Mouse (Mus musculus) limb, embryonic 15.5 days (tissue): ENCODE data around the gene Poll. TPM values are rescaled to one million over a fixed set of nuclear protein-coding genes. Genes with fewer than 3 reads are reported as not detected.
A peak's percentile ranks its signal among the peaks of the same experiment; 100 is the strongest.

ENCODE experiments used
- ATAC-seq: fragments of 200-750 bp; cut with Nextera tagmentation; 2 replicates; pipeline ENCODE4 v1.8.0; 2017; ENCODE audit warnings: low read depth, moderate TSS enrichment; ENCODE audit not compliant: insufficient number of reproducible peaks, low FRiP score, low TSS enrichment
- H3K27ac ChIP-seq: fragments of 300-500 bp; sonication (generic); 2 replicates; pipeline ENCODE4 v1.5.1; 2015; ENCODE audit warnings: moderate library complexity, mild to moderate bottlenecking, inconsistent platforms
- H3K27me3 ChIP-seq: fragments of 300-500 bp; sonication (generic); 2 replicates; pipeline ENCODE4 v1.6.1; 2015; ENCODE audit warnings: inconsistent platforms
- H3K36me3 ChIP-seq: fragments of 300-500 bp; sonication (generic); 2 replicates; pipeline ENCODE4 v1.6.1; 2015; ENCODE audit warnings: inconsistent platforms
- H3K4me1 ChIP-seq: fragments of 300-500 bp; sonication (generic); 2 replicates; pipeline ENCODE4 v1.6.1; 2015; ENCODE audit warnings: inconsistent platforms
- H3K4me2 ChIP-seq: fragments of 300-500 bp; sonication (generic); 2 replicates; pipeline ENCODE4 v1.6.1; 2015; ENCODE audit warnings: mild to moderate bottlenecking, inconsistent platforms
- H3K4me3 ChIP-seq: fragments of 300-500 bp; sonication (generic); 2 replicates; pipeline ENCODE4 v1.5.1; 2015; ENCODE audit warnings: mild to moderate bottlenecking, inconsistent platforms
- H3K9ac ChIP-seq: fragments of 300-500 bp; sonication (generic); 2 replicates; pipeline ENCODE4 v1.6.1; 2015; ENCODE audit warnings: inconsistent platforms
- H3K9me3 ChIP-seq: fragments of 300-500 bp; sonication (generic); 2 replicates; pipeline ENCODE4 v1.6.1; 2016; ENCODE audit warnings: inconsistent platforms
- WGBS: fragments of 180-500 bp; shearing (Covaris S2); methylation state at CpG from one replicate; pipeline ENCODE4 v1.1.7; 2015; 5-methylcytosine and 5-hydroxymethylcytosine counted together
- polyA plus RNA-seq: library from polyadenylated mRNA; unstranded; fragments of >200 nt; fragmentation: Nextera tagmentation; extraction: Ambion mirVana; gene quantifications from 2 replicates; pipeline ENCODE4 v1.2.1, GENCODE M21; 2015

Gene Poll
- 12.6 and 13.0 TPM in 2 replicates for polyA plus RNA-seq

GRCm38 (mm10) chr19:45560153-45560890 lies at the start of gene Poll, which contains the start of gene Gm17018:
Gene Poll, minus strand, starts transcription at chr19:45560531.
Gene Gm17018, plus strand, starts transcription at chr19:45560615.
- H3K4me1 ChIP-seq, result peaks cover 15% of the 10 kb centered on the region
- H3K4me2 ChIP-seq, result peak within 1 kb of the TSS; percentile 85
- H3K9ac ChIP-seq, result peak within 1 kb of the TSS; percentile 76
- H3K36me3 ChIP-seq, result 0 out of 2 replicates have a peak, but pooled peaks cover 9% of the 10 kb centered on the region
- peak within 1 kb of the TSS; percentile 71 for H3K4me3 ChIP-seq
- peak within 1 kb of the TSS; percentile 77 for H3K27ac ChIP-seq
- no peaks in the 10 kb centered on the region for H3K27me3 ChIP-seq
- ATAC-seq, result peak; percentile 80
- 0% methylated on average over 35 of the region's 35 CpGs for WGBS
- no peaks in the 10 kb centered on the region for H3K9me3 ChIP-seq

- Histone ChIP-seq H3K27ac (no peak overlapping the region), H3K9me3 (no peaks in the 10 kb centered on the region), H3K4me1 (peaks cover 7% of the 10 kb centered on the region; the same call in 1 of the 2 replicates), H3K4me2 (no peak overlapping the region), H3K36me3 (0 out of 2 replicates have a peak, but pooled peaks cover 2% of the 10 kb centered on the region), H3K27me3 (no peaks in the 10 kb centered on the region), H3K4me3 (no peak overlapping the region), H3K9ac (no peak overlapping the region)
- 84% methylated on average over 13 of the region's 13 CpGs for WGBS
- no peak for ATAC-seq
Observed at GRCm38 (mm10) chr19:45608648-45609339, 48.5 kb upstream of the Poll start.

GRCm38 (mm10) chr19:45607479-45607878 lies 47.1 kb upstream of the Poll start:
- Histone ChIP-seq H3K4me3 (no peak overlapping the region), H3K9ac (no peak overlapping the region), H3K36me3 (no peaks in the 10 kb centered on the region), H3K27me3 (no peaks in the 10 kb centered on the region), H3K9me3 (no peaks in the 10 kb centered on the region), H3K4me2 (no peak overlapping the region), H3K4me1 (peaks cover 7% of the 10 kb centered on the region; the same call in 1 of the 2 replicates), H3K27ac (no peak overlapping the region)
- no peak for ATAC-seq
- WGBS, result 36% methylated on average over 7 of the region's 7 CpGs

- H3K4me3 ChIP-seq, result no peak overlapping the region
- no peak overlapping the region for H3K4me2 ChIP-seq
- ATAC-seq, result no peak
- WGBS, result 83% methylated on average over 4 of the region's 4 CpGs
- 0 out of 2 replicates have a peak, but pooled peaks cover 5% of the 10 kb centered on the region for H3K36me3 ChIP-seq
- H3K27me3 ChIP-seq, result no peaks in the 10 kb centered on the region
- H3K27ac ChIP-seq, result no peak overlapping the region
- H3K9ac ChIP-seq, result no peak overlapping the region
- no peaks in the 10 kb centered on the region for H3K9me3 ChIP-seq
- H3K4me1 ChIP-seq, result peaks cover 7% of the 10 kb centered on the region; the same call in 1 of the 2 replicates
Observed at GRCm38 (mm10) chr19:45606701-45607100, 46.4 kb upstream of the Poll start.

- Histone ChIP-seq H3K4me3 (no peak overlapping the region), H3K4me1 (peaks cover 1% of the 10 kb centered on the region; the same call in 1 of the 2 replicates), H3K36me3 (0 out of 2 replicates have a peak, but pooled peaks cover 5% of the 10 kb centered on the region), H3K27ac (no peak overlapping the region), H3K9me3 (no peaks in the 10 kb centered on the region), H3K27me3 (no peaks in the 10 kb centered on the region), H3K4me2 (no peak overlapping the region), H3K9ac (no peak overlapping the region)
- WGBS, result 84% methylated on average over 5 of the region's 5 CpGs
- no peak for ATAC-seq
Observed at GRCm38 (mm10) chr19:45602606-45603005, 42.3 kb upstream of the Poll start.

- Histone ChIP-seq H3K9me3 (no peaks in the 10 kb centered on the region), H3K9ac (no peak overlapping the region), H3K4me3 (no peak overlapping the region), H3K4me2 (no peak overlapping the region), H3K4me1 (no peaks in the 10 kb centered on the region), H3K27ac (no peak overlapping the region), H3K36me3 (0 out of 2 replicates have a peak, but pooled peaks cover 4% of the 10 kb centered on the region), H3K27me3 (no peaks in the 10 kb centered on the region)
- WGBS, result 88% methylated on average over 4 of the region's 4 CpGs
- no peak for ATAC-seq
Observed at GRCm38 (mm10) chr19:45597106-45597505, 36.8 kb upstream of the Poll start.

- H3K4me2 ChIP-seq, result no peak overlapping the region
- no peak overlapping the region for H3K27ac ChIP-seq
- H3K9ac ChIP-seq, result no peak overlapping the region
- H3K36me3 ChIP-seq, result 0 out of 2 replicates have a peak, but pooled peaks cover under 1% of the 10 kb centered on the region
- H3K9me3 ChIP-seq, result no peaks in the 10 kb centered on the region
- no peaks in the 10 kb centered on the region for H3K4me1 ChIP-seq
- no peaks in the 10 kb centered on the region for H3K27me3 ChIP-seq
- ATAC-seq, result no peak
- 74% methylated on average over 6 of the region's 6 CpGs for WGBS
- H3K4me3 ChIP-seq, result no peak overlapping the region
Observed at GRCm38 (mm10) chr19:45596434-45596833, 36.1 kb upstream of the Poll start.

GRCm38 (mm10) chr19:45596019-45596418 lies 35.7 kb upstream of the Poll start:
- ATAC-seq, result no peak
- WGBS, result 37% methylated on average over 7 of the region's 7 CpGs
- no peak overlapping the region for H3K9ac ChIP-seq
- H3K4me3 ChIP-seq, result no peak overlapping the region
- H3K9me3 ChIP-seq, result no peaks in the 10 kb centered on the region
- no peaks in the 10 kb centered on the region for H3K4me1 ChIP-seq
- H3K4me2 ChIP-seq, result no peak overlapping the region
- H3K27me3 ChIP-seq, result no peaks in the 10 kb centered on the region
- 0 out of 2 replicates have a peak, but pooled peaks cover 4% of the 10 kb centered on the region for H3K36me3 ChIP-seq
- no peak overlapping the region for H3K27ac ChIP-seq

- Histone ChIP-seq H3K4me1 (no peaks in the 10 kb centered on the region), H3K9ac (no peak overlapping the region), H3K4me3 (no peak overlapping the region), H3K27ac (no peak overlapping the region), H3K27me3 (no peaks in the 10 kb centered on the region), H3K4me2 (no peak overlapping the region), H3K36me3 (0 out of 2 replicates have a peak, but pooled peaks cover 4% of the 10 kb centered on the region), H3K9me3 (no peaks in the 10 kb centered on the region)
- ATAC-seq, result no peak
- whole genome bisulfite sequencing, result 87% methylated on average over 6 of the region's 6 CpGs
Observed at GRCm38 (mm10) chr19:45595481-45595880, 35.1 kb upstream of the Poll start.

- Histone ChIP-seq H3K4me2 (no peak overlapping the region), H3K4me1 (no peaks in the 10 kb centered on the region), H3K36me3 (0 out of 2 replicates have a peak, but pooled peaks cover 4% of the 10 kb centered on the region), H3K9me3 (no peaks in the 10 kb centered on the region), H3K27ac (no peak overlapping the region), H3K27me3 (no peaks in the 10 kb centered on the region), H3K9ac (no peak overlapping the region), H3K4me3 (no peak overlapping the region)
- 92% methylated on average over 7 of the region's 7 CpGs for WGBS
- ATAC-seq, result no peak
Observed at GRCm38 (mm10) chr19:45594079-45594478, 33.7 kb upstream of the Poll start.

- no peaks in the 10 kb centered on the region for H3K27me3 ChIP-seq
- no peak overlapping the region for H3K4me2 ChIP-seq
- H3K9me3 ChIP-seq, result no peaks in the 10 kb centered on the region
- H3K9ac ChIP-seq, result no peak overlapping the region
- no peak overlapping the region for H3K27ac ChIP-seq
- 0 out of 2 replicates have a peak, but pooled peaks cover 4% of the 10 kb centered on the region for H3K36me3 ChIP-seq
- H3K4me1 ChIP-seq, result no peaks in the 10 kb centered on the region
- H3K4me3 ChIP-seq, result no peak overlapping the region
- no peak for ATAC-seq
- 75% methylated on average over 9 of the region's 9 CpGs for WGBS
Observed at GRCm38 (mm10) chr19:45592916-45593315, 32.6 kb upstream of the Poll start.

- ATAC-seq, result no peak
- Histone ChIP-seq H3K27ac (no peak overlapping the region), H3K4me2 (no peak overlapping the region), H3K9me3 (no peaks in the 10 kb centered on the region), H3K4me3 (no peak overlapping the region), H3K4me1 (no peaks in the 10 kb centered on the region), H3K36me3 (0 out of 2 replicates have a peak, but pooled peaks cover 6% of the 10 kb centered on the region), H3K27me3 (no peaks in the 10 kb centered on the region), H3K9ac (no peak overlapping the region)
- 85% methylated on average over 7 of the region's 7 CpGs for WGBS
Observed at GRCm38 (mm10) chr19:45591704-45592103, 31.4 kb upstream of the Poll start.
